Mouse (Mus musculus): Measurements from ENCODE around the gene Kcnj9.

Kcnj9 gene

DNA sequence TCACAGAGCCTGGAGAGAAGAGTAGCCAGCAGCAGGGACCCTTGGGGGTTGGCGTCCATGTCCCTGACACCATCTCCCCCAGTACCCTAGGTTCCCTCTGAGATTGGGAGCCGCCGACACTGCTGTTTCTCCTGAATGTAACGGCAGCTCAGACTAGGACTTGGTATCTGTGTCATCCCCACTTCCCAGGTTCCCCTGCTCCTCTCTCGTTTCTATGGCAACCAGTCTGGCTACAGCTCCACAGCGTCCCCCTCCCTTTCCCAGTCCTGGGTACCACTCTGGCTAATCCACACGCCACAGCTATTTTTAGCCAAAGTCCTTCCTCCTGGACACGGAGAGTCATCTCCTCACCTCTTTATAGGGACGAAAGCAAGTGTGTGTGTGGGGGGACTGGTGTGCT, at the start of gene Kcnj9:
Kcnj9 (minus strand) TSS at position 188 of the 400 bp plus-strand sequence.
- DNase-seq: no peak

DNA sequence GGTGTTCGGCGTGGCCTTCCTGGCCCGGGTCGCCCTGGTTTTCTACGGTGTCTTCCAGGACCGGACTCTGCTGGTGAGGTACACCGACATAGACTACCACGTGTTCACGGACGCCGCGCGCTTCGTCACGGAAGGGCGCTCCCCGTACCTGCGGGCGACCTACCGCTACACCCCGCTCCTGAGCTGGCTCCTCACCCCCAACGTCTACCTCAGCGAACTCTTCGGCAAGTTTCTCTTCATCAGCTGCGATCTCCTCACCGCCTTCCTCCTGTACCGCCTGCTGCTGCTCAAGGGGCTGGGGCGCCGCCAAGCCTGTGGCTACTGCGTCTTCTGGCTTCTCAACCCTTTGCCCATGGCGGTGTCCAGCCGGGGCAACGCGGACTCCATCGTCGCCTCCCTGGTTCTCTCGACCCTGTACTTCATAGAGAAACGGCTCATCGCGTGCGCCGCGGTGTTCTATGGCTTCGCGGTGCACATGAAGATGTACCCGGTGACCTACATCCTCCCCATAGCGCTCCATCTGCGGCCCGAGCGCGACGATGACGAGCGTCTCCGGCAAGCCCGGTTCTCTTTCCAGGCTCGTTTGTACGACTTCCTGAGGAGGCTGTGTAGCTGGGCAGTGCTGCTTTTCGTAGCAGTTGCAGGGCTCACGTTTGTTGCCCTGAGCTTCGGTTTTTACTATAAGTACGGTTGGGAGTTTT, 47.8 kb upstream of the Kcnj9 start:
- DNase-seq: peak; percentile 30 to 52

DNA sequence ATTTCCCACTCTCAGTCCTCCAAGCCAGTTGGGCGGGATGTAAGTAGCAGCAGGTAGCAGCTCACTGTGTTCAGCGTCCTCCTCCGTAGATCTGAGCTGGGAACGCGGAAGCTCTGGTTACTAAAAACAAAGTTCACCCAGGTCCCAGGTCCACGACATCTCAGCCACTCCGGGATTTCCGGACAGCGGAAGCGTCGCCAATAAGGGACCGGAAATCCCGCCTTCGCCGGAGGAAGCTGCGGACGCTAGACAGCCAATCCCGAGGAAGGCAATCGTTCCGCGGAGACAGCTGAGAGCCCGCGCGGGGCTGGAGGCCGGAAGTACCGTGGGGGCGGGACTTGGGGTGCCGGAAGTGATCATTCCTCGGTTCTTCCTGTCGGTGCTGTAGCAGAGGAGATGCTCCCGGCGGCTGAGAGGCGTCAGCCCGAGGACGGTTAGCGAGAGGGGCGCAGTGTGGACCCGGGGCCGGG, 47.1 kb upstream of the Kcnj9 start, which contains the start of gene Pigm:
Pigm (plus strand) TSS at position 349 of the 470 bp plus-strand sequence.
- DNase-seq: peak; percentile 97 to 99

DNA sequence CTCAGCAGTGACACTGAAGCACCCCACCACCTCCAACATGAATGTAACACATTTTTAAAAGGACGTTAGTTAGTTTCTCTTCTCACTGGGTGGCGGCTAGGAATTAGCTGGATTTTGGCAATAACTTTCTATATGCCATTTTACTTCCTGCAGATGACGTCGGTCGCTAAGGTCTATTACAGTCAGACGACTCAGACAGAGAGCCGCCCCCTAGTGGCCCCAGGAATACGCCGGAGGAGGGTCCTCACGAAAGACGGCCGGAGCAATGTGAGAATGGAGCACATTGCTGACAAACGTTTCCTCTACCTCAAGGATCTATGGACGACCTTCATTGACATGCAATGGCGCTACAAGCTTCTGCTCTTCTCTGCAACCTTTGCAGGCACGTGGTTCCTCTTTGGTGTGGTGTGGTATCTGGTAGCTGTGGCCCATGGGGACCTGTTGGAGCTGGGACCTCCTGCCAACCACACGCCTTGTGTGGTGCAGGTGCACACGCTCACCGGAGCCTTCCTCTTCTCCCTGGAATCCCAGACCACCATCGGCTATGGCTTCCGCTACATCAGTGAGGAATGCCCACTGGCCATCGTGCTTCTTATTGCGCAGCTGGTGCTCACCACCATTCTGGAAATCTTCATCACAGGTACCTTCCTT, 39.8 kb upstream of the Kcnj9 start:
- DNase-seq: peak; percentile 82 to 83

DNA sequence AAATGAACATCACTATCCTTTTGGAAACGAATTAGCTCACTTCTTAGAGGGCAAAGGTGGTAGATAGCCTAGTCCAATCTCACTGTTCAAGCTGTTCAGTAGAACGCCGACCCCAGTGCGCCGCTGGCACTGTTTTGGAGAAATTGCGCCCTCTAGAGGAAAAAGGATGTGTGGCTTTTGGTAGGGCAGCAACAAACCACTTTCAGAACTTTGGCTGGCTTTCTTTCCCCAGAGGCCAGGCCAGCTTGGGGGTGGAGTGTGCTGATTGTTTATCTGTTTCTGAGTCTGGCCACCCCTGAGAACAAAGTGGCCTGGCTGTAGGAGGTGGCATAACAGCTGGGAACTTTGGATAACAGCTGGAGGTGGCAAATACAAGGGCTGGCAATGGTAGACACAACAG, 35.6 kb upstream of the Kcnj9 start:
- DNase-seq: peak; percentile 21 to 29

DNA sequence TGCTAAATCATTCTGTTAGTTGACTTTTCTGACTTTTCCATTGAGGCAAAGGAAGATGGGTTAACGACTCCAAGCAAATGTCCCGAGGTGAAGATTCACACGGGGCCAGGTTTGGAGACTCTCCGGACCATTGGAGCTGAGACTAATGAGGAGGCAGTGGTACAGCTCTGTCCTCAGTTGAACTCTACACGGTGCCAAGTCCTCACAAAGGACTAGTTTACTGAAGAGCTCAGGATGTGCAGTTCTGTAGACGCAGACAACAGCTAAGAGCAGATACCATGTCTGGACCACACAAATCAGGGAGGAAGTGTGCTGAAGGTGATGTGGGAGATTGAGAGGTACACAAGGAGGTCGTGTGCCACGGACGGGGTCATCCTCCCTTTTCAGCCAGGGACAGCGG, 29.2 kb upstream of the Kcnj9 start:
- DNase-seq: no peak

DNA sequence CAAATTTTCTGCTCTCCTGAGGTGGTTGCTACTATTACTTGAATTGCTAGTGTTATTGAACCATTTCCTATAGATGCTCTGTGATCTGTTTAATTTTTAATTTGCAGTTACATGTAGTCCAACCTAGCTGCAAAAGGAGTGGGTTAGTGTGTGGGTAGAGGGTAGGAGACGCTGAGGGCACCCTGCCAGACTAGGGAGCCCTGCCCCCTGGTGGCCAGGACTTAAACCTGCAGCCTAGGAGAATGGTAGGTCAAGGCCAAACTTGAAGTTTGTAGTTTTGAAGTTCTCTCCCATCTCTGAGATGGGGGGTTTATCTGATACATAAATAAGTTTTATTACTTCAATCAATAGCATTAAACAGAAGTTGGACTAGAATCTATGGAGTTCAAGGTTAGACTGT, 28.4 kb upstream of the Kcnj9 start:
- DNase-seq: peak; percentile 48 to 50

DNA sequence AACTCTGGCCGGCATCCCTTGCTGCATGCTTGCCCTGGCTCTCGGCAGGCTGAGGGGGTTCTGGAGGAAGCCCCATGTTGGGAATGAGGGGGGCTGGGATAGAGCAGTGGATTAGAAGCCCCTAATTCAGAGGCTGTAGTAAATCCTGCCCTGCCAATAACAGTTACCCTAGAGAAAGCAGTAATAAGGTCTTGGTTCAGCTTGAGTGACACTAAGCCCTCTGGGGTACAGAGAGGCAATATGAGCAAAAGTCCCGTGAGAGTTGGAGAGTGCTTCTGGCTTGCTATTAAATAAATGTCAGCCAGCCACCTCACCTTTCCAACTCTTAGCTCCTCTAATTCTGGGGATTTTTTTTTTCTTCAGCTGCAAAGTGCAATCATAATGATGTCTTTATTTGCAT, 26.2 kb upstream of the Kcnj9 start:
- DNase-seq: no peak

DNA sequence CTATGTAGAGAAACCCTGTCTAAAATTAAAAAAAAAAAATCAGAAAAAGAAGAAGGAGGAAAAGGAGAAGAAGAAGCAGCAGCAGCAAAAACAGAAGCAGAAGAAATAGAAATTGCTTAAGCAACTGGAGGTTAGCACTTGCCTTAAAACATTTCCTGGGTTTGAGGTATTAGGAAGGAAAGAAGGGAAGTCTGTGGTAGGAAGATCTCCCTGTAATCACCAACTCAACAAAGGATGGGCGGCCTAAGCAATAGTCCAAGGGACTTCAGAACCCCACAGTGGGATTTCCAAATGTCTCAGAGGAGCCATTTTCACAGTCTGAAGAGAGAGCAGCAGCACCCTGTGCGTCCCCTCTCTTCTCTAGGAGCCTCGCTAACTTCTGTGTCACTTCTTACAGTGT, 23.3 kb upstream of the Kcnj9 start:
- DNase-seq: no peak

DNA sequence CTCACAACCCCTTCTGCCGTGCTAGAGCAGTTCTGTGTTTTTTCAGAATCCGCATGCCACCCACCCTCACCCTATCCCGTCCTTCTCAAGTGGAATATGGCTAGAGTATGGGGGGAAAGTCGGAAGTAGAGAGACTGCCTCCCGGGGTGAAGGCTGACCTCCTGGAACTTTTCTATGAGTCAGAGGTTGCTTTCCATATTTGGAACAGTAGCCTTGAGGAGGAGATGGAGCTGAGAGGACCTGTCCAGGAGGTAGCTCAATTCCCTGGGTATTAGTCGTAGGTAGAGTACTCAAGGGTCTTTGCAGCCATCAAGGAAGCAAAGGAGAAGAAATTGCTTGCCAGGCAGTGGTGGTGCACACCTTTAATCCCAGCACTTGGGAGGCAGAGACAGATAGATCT, 22.9 kb upstream of the Kcnj9 start:
- no peak for DNase-seq

DNA sequence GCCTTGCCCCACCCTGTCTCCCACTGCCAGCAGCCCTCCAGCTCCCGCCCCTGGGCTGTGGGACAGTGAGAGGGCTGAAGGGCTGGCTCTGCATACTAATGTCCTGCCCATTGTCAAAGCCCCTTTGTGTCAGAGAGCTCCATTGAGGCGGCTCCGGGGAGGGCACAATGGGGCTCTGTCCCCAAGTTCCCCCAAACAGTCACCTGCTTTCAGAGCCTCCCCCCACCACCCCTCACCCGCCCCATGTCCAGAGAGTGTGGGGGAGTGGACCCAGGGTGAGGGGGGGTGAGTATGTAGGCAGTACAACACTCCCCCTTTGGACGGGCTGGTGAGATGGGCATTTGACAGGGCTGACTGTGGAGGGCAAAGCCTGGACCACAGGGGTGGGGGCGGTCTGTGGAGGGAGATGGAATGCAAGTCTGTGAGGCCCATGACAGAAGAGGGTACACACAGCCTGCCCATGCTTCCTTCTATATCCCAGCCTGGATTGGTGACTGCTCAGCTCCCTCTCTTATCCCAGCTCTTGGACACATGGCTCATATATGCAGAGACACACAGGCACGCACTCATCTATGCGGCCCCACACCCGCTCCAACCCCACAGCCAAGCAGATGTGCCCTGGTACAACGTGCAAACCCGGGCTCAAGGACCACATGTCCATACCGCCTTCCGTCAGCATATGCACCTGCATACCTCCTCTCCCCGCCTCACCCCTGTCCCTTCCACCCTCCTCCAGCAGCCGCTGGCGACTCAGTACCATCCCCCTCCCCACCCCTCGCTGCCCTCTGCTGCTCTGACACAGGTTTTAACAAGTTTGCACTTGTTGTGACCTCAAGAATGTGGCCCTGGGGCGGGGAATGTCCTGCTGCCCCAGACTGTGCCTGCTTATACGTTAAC, 21.0 kb upstream of the Kcnj9 start:
- peak in 1 of 2 experiments; percentile 10 for DNase-seq

DNA sequence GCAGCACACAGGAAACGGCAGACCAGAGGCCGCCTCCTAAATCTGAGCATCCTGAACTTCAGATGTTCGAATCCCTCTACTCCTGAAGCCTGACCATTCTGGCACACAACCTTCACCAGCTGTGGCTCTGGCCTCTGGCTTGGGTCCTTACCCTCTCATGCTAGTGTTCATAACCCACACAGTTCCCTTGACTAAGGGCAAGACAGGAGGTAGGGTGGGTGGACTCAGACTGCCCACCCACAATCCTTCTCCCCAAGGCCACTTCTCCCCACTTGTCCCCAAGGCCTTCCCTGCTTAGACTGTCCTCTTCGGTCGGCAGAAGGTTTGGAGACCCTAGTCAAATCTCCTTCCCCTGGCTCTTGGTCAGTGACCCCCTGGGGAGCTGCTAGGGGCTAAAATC, 20.4 kb upstream of the Kcnj9 start:
- DNase-seq: no peak

DNA sequence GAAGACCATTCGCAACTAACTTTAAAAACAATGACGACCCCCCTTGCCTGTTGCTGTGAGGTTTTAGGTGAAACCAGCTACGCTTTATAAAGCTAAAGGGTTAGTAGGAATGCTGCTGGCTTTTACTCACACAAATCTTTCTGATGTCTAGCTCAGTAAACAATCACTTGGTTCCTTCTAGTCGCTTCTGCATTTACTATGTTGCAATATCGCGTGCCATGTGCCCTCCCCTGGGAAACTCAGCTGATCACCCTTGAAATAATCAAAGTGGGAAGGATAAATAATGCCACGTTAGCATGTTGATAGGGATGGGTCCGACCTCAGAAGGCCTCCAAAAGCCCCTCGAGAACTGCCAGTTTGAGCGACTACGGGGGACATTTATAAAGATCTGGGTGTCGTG, 18.3 kb upstream of the Kcnj9 start:
- no peak for DNase-seq

DNA sequence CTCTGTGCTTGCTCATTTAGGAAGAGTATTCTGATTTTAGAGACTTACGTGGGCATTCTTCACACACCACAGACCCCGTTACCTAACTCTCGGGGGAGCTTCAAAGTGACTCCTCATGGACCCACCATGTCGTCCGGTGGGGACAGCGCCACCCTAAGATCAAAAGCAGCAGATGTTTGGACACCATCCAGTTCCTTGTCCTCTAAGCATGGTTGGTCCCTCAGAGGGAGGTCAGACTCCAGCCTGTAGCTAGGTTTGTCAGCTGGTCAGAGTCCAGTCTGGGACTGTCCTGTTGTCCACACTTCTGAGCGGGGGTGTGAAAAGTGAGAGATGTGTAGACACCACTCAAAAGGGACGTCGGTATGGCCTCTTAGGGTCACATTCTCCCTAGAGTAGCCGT, 17.6 kb upstream of the Kcnj9 start:
- no peak for DNase-seq

DNA sequence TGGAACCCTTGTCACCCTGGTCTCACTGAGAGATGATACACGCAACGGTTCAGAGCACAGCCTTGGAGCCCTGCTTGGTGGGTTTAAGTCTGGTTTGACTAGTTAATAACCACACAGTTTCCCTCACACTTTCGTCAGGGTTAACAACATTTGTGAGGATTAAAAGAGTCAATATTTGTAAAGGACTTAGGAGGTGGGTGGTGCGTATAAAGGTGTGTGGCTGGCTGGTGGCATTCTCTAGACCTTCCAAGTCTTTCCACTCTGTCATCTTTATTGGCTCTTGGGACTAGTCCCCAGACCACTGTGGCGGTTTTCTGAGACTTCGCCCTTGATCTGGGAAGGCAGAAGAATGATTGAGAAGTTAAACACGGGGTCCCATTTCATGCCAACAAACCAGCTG, 15.7 kb upstream of the Kcnj9 start:
- no peak for DNase-seq

DNA sequence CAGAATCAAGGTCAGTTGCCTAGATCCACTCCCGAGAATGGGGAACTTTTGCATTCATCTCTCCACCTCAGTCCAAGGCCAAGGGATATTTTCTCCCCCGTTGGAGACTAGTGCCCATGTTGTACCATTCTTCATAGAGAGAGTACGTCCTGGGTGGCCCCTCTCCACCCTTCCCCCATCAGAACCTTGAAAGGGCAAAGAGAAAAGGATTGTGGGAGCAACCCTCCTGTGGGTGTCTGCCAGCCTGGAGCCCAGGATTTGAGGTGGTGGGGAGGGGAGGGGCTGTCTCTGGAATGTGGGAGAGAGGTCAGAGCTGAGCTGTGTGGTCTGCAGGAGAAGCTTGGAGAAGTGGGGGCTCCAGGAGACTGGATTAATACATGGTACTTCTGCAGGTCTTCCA, 14.8 kb upstream of the Kcnj9 start:
- DNase-seq: no peak

DNA sequence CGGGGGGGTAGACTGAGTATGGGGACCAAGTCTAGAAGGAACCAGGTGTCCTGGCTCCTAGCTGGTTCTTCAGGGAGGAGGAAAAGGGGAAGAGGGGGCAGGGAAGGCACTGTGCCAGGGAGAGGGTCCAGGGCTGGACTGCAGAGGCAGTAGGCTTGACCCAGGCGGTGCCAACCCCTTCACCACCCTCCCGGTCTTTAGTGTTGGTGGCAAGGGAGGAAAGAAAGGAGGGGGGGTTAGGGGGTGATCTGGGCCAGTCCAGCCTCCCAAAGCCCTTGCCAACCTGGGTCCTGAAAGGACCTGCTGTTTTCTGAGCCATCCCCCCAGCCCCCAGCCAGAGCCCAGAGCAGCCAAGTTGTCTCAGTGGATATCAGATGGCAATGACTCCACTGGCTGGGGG, 13.6 kb upstream of the Kcnj9 start:
- DNase-seq: no peak

DNA sequence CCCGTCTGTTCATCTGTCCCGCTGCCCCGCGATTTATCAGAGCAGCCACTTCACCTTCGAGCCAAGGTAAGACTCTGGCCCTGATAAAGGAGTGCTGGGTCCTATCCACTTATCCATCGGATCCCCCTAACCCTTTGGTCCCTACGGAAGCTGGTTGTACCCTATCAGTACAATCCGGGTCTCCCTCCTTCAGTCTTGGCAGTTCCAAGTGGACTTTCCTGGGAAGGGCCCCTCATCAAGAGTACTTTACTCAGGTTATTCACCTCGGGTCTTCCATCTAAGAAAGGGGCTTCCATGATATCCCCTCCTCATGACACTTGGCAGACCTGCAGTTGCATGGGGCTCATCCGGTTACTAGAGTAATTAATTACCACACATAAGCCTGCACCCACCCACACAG, 12.3 kb upstream of the Kcnj9 start:
- DNase-seq: no peak

DNA sequence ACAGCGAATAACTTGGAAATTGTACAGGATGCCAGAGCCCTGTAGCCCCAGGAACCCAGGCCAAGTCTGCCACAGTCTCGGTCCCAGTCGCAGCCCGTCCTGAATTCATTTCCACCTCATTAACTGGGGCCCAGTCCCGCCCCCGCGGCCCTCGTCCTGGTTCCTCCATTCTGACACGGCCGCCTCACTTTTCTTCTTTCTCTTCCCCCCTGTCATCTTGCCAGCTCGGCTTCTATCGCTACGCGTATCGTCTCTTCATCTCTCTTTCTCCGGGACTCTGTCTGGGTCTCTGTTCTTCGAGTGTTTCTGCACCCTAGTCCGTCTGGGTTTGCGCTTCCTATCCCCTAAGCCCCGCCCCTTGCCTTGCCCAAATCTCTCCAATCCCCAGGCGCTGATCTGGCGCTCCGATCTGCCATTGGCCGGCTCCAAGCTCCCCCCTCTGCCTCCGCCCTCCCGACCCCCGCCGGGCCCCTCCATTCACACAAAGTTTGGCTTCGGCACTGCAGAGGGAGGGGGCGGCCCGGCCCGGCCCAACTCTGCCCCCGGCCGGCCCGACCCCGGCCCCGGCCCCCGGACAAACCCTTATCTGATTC, 11.7 kb upstream of the Kcnj9 start, which contains the start of gene Kcnj10:
Kcnj10 (plus strand) TSS at position 482 of the 593 bp plus-strand sequence.
- peak; percentile 78 to 83 for DNase-seq

DNA sequence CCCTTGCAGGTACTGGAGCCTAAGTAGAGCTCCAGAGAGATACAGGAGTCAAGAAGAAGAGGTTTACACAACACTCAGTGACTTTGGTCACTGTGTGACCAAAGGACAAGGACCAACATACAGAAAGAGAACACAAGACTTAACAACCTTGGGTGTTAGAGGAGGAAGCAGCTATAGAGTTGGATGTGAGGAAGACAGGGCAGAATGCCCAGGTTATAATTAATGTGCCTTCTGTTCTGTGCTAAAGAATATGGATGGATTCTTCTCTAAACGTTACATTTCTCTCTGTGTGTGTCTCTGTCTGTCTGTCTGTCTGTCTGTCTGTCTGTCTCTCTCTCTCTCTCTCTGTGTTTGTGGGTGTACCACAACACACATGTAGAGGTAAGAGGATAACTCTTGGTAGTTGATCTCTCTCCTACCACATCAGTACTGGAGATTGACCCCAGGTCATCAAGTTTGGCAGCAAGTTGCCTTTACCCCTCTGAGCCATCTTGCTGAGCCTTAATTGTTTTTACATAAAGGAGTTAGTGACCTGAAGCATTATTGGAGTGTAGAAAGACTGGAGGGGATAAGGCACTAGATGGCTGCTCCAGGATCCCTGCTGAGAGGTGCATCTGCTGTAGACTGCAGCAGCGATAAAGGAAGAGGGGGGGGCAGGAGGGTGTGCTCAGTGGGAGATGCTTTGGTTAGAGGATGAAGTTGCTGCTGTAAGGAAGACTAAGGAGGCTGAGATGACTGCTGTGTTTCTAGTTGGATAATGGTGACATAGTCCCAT, 8.5 kb upstream of the Kcnj9 start:
- no peak for DNase-seq

DNA sequence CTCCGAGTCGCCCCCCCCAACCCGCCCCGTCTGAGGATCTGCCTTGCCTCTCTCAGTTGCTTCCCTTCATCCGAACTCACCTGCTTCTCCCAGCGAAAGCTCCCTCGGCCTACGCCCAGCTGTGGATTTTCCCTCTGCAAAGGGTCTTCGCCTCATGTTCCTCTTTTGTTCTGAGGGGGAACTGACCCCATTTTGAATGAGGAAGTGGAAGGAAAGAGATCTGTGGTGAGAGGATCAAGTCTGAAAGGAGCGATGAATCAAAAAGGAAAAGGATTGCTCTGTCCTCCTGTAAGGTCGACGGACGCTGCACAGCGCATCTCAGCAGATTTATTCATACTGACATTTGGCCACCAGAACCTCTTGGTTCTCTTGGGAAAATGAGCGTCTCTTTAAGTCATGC, 6.7 kb upstream of the Kcnj9 start:
- DNase-seq: no peak

DNA sequence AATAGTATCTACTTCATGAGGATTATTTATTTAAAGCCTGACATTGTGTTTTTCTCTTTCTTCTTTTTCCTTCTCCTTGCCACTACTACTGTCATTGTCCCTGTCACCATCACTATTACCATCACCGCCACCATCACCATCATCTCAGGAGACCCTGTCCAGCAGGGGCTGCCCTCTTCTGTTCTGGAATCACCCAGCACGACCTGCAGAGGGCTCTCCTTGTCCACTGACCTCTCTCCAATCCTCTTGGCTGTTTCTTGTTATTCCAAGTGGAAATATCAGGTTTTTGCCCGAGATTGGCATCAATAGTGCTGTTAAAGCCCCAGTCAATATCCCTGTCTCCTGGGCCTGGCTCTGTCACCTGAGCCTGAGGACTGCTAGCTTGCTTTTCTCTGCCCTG, 4.4 kb upstream of the Kcnj9 start:
- no peak for DNase-seq

All from thymus, postnatal 36 days (tissue).